Mouse (Mus musculus) hindbrain, postnatal 0 days (tissue): ENCODE results near the gene Ltbp4. TPM values are rescaled to one million over a fixed set of nuclear protein-coding genes. Genes with fewer than 3 reads are reported as not detected.

Source experiments
- ATAC-seq: fragments of 200-750 bp; cut with Nextera tagmentation; 2 replicates; pipeline ENCODE4 v1.8.0; 2017; ENCODE audit warnings: mild to moderate bottlenecking, moderate TSS enrichment, moderate library complexity
- DNase-seq: peaks from one replicate; pipeline ENCODE4 v3.0.0-alpha.2; 2015; ENCODE audit warnings: low spot score
- H3K27ac ChIP-seq: fragments of 300-500 bp; sonication (generic); 2 replicates; pipeline ENCODE4 v1.5.1; 2014; ENCODE audit warnings: mild to moderate bottlenecking
- H3K27me3 ChIP-seq: fragments of 300-500 bp; sonication (generic); 2 replicates; pipeline ENCODE4 v1.6.1; 2014; ENCODE audit warnings: low read length, mixed read lengths; ENCODE audit not compliant: insufficient read depth
- H3K36me3 ChIP-seq: fragments of 300-500 bp; sonication (generic); 2 replicates; pipeline ENCODE4 v1.6.1; 2014; ENCODE audit warnings: low read length, mixed read lengths; ENCODE audit not compliant: insufficient read depth
- H3K4me1 ChIP-seq: fragments of 300-500 bp; sonication (generic); 2 replicates; pipeline ENCODE4 v1.6.1; 2014; ENCODE audit warnings: antibody characterized with exemption, low read length, mixed read lengths; ENCODE audit not compliant: insufficient read depth
- H3K4me2 ChIP-seq: fragments of 300-500 bp; sonication (generic); 2 replicates; pipeline ENCODE4 v1.6.1; 2014; ENCODE audit warnings: low read depth, mild to moderate bottlenecking, low read length, moderate library complexity, mixed read lengths
- H3K4me3 ChIP-seq: fragments of 300-500 bp; sonication (generic); 2 replicates; pipeline ENCODE4 v1.5.1; 2014; ENCODE audit warnings: low read length
- H3K9ac ChIP-seq: fragments of 300-500 bp; sonication (generic); replicated peaks from 2 replicates; pipeline ENCODE4 v1.6.1; 2014; ENCODE audit warnings: mild to moderate bottlenecking, low read length, moderate library complexity, mixed read lengths
- H3K9me3 ChIP-seq: fragments of 300-500 bp; sonication (generic); 2 replicates; pipeline ENCODE4 v1.6.1; 2016; ENCODE audit warnings: low read length, mixed read lengths
- CTCF ChIP-seq: IDR thresholded peaks from 2 replicates; pipeline ENCODE4 v1.5.1; 2016; ENCODE audit warnings: antibody characterized with exemption, control low read depth, low read depth
- WGBS: fragments of 180-500 bp; shearing (Covaris S2); extraction: QIAGEN DNeasy Blood & Tissue Kit; methylation state at CpG from one replicate; pipeline ENCODE4 v1.1.7; 2014; 5-methylcytosine and 5-hydroxymethylcytosine counted together
- polyA plus RNA-seq: library from polyadenylated mRNA; unstranded; fragments of >200 nt; fragmentation: Nextera tagmentation; extraction: Ambion mirVana; gene quantifications from 2 replicates; pipeline ENCODE4 v1.2.1, GENCODE M21; 2015
- total RNA-seq: library from RNA; depleted of rRNA; stranded (reverse); fragments of >200 nt; gene quantifications from 2 replicates; pipeline ENCODE4 v1.2.3, GENCODE M21; 2014

Ltbp4 gene
- total and polyA plus RNA-seq, 2 experiments from 2014 or later, result 10.6 to 34.8 TPM

- H3K27ac ChIP-seq, result no peak overlapping the region
- H3K27me3 ChIP-seq, result peaks cover 76% of the 10 kb centered on the region
- H3K4me1 ChIP-seq, result peaks cover 29% of the 10 kb centered on the region
- 26% methylated on average over 17 of the region's 17 CpGs for WGBS
- H3K9me3 ChIP-seq, result no peaks in the 10 kb centered on the region
- H3K9ac ChIP-seq, result no peak overlapping the region
- H3K36me3 ChIP-seq, result no peaks in the 10 kb centered on the region
- H3K4me2 ChIP-seq, result peak overlapping the region; percentile 58; the same call in 1 of the 2 replicates
- no peak for TF ChIP-seq CTCF
- H3K4me3 ChIP-seq, result no peak overlapping the region
- DNase-seq (no peak), ATAC-seq (no peak)
Observed at GRCm38 (mm10) chr7:27329981-27330380, 7.5 kb downstream of the Ltbp4 start.

GRCm38 (mm10) chr7:27329326-27329947 is 8.1 kb downstream of the Ltbp4 start:
- peak; percentile 86 for DNase-seq
- H3K9me3 ChIP-seq, result no peaks in the 10 kb centered on the region
- no peak overlapping the region for H3K9ac ChIP-seq
- H3K36me3 ChIP-seq, result no peaks in the 10 kb centered on the region
- no peak overlapping the region for H3K27ac ChIP-seq
- peak overlapping the region; percentile 44 for H3K4me2 ChIP-seq
- peak; percentile 77 for TF ChIP-seq CTCF
- H3K4me3 ChIP-seq, result peak overlapping the region; percentile 25
- WGBS, result 5% methylated on average over 45 of the region's 45 CpGs
- peaks cover 71% of the 10 kb centered on the region for H3K27me3 ChIP-seq
- peaks cover 29% of the 10 kb centered on the region for H3K4me1 ChIP-seq
- ATAC-seq, result no peak

DNA sequence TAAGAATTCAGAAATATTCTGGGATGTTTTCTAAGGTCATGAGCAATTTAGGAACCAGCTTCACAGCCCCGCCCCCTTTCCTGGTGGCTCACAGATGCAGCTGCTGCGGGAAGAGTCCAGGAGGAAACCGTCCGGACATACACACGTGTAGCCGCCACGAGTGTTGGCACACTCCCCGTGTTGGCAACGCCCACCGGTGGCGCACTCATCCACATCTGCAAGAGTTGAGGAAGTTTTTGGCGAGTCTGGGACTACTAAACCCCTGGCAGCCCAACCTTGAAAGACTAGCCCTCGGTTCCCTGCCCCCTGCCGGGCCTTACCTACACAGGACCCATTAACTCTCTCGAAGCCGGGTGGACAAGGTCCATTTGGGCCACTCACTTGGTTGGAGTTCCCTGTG is 8.8 kb downstream of the Ltbp4 start:
- H3K4me1 ChIP-seq, result peaks cover 28% of the 10 kb centered on the region

DNA sequence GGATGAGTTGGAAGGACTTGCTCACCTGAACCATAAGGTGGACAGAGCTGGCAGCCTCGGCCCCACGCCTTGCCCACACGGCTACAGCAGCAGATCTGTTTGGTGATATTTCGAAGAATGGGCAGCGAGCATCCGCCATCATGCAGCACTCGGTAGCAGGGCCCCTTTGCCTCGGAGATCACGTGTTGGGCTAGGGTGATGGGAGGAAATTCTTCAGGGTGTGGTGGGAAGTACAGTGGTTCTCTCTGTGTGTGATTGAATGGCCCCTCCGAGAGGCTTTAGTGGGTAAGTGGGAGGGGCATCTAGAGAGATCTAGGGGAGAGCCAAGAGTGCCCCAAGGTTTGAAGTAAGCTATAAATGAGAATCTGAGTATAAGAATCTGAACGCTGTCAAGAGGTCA is 9.3 kb downstream of the Ltbp4 start:
- WGBS, result 87% methylated on average over 11 of the region's 11 CpGs
- Histone ChIP-seq H3K9ac (no peak overlapping the region), H3K4me1 (peaks cover 23% of the 10 kb centered on the region), H3K36me3 (no peaks in the 10 kb centered on the region), H3K4me3 (no peak overlapping the region), H3K27me3 (peaks cover 58% of the 10 kb centered on the region), H3K27ac (no peak overlapping the region), H3K4me2 (no peak overlapping the region), H3K9me3 (no peaks in the 10 kb centered on the region)
- ATAC-seq, result no peak
- TF ChIP-seq CTCF, result no peak
- DNase-seq, result no peak

More for the DNA sequence above, 8.8 kb downstream of the Ltbp4 start:
- no peak for TF ChIP-seq CTCF
- Histone ChIP-seq H3K9ac (no peak overlapping the region), H3K4me2 (no peak overlapping the region), H3K36me3 (no peaks in the 10 kb centered on the region), H3K9me3 (no peaks in the 10 kb centered on the region), H3K27me3 (peaks cover 63% of the 10 kb centered on the region), H3K4me3 (no peak overlapping the region), H3K27ac (no peak overlapping the region)
- WGBS, result 39% methylated on average over 16 of the region's 16 CpGs
- DNase-seq (no peak), ATAC-seq (no peak)

- DNase-seq, result no peak
- no peak overlapping the region for H3K9ac ChIP-seq
- no peak for TF ChIP-seq CTCF
- 92% methylated on average over 8 of the region's 8 CpGs for WGBS
- no peak for ATAC-seq
- peaks cover 18% of the 10 kb centered on the region for H3K4me1 ChIP-seq
- no peaks in the 10 kb centered on the region for H3K9me3 ChIP-seq
- H3K36me3 ChIP-seq, result no peaks in the 10 kb centered on the region
- no peak overlapping the region for H3K27ac ChIP-seq
- H3K4me2 ChIP-seq, result no peak overlapping the region
- no peak overlapping the region for H3K4me3 ChIP-seq
- peaks cover 53% of the 10 kb centered on the region for H3K27me3 ChIP-seq
Observed at GRCm38 (mm10) chr7:27327500-27327899, 10.0 kb downstream of the Ltbp4 start.

- Histone ChIP-seq H3K9ac (no peak overlapping the region), H3K9me3 (no peaks in the 10 kb centered on the region), H3K4me3 (peak overlapping the region; percentile 25), H3K27me3 (peaks cover 47% of the 10 kb centered on the region), H3K4me2 (peak overlapping the region; percentile 40), H3K27ac (no peak overlapping the region), H3K36me3 (no peaks in the 10 kb centered on the region), H3K4me1 (peaks cover 18% of the 10 kb centered on the region)
- ATAC-seq (no peak), DNase-seq (no peak)
- TF ChIP-seq CTCF, result no peak
- 46% methylated on average over 34 of the region's 34 CpGs for WGBS
Observed at GRCm38 (mm10) chr7:27326101-27326880, 11.2 kb downstream of the Ltbp4 start.

- WGBS, result 6% methylated on average over 24 of the region's 24 CpGs
- peaks cover 42% of the 10 kb centered on the region for H3K27me3 ChIP-seq
- no peak for ATAC-seq
Observed at GRCm38 (mm10) chr7:27325697-27326096, 11.8 kb downstream of the Ltbp4 start.

More at GRCm38 (mm10) chr7:27325697-27326096, 11.8 kb downstream of the Ltbp4 start:
- Histone ChIP-seq H3K36me3 (no peaks in the 10 kb centered on the region), H3K4me3 (peak overlapping the region; percentile 25), H3K4me2 (peak overlapping the region; percentile 40), H3K27ac (no peak overlapping the region), H3K4me1 (peaks cover 12% of the 10 kb centered on the region), H3K9ac (0 out of 2 replicates have a peak overlapping the region, but pooled peaks have one; percentile 0), H3K9me3 (no peaks in the 10 kb centered on the region)
- TF ChIP-seq CTCF, result no peak
- DNase-seq, result no peak
